In genomic region chr8:118849515-118849914, GRCm38 (mm10) we compare ENCODE assay signal across 9 mouse cellular contexts.
DNase-seq lines count a peak whose midpoint lies in the region; ATAC-seq and TF ChIP-seq lines count a peak whose summit lies in the region.
"Had no signal": no experiment of that assay in that cellular context is flagged by ENCODE, and none has a peak within 500 bp of the region (broad histone marks: within the 10 kb centered on the region; RNA-seq: fewer than 3 reads in every experiment).

No protein-coding gene starts in this region.

- H3K27ac ChIP-seq in hindbrain, embryonic 15.5 days (replicated peaks) = no peak overlapping the region
- H3K27ac ChIP-seq in hindbrain, embryonic 12.5 days = no peak overlapping the region
- no peak overlapping the region for H3K27ac ChIP-seq in lung, postnatal 0 days (ENCODE audit: low read length)
- H3K27ac ChIP-seq: limb, embryonic 12.5 days had no signal

- TF ChIP-seq EP300 in lung, postnatal 0 days (IDR thresholded peaks at IDR 0.05) = no peak

- WGBS in hindbrain, embryonic 15.5 days = 66% methylated on average over 3 of the region's 3 CpGs
- WGBS in hindbrain, embryonic 12.5 days = 83% methylated on average over 3 of the region's 3 CpGs
- WGBS in lung, postnatal 0 days = 54% methylated on average over 3 of the region's 3 CpGs

- 0 out of 2 replicates have a peak, but pooled peaks cover 13% of the 10 kb centered on the region for H3K4me1 ChIP-seq in hindbrain, embryonic 15.5 days (replicated peaks)
- no peaks in the 10 kb centered on the region for H3K4me1 ChIP-seq in hindbrain, embryonic 12.5 days
- no peaks in the 10 kb centered on the region for H3K4me1 ChIP-seq in lung, postnatal 0 days (ENCODE audit: insufficient read depth, low read depth, low read length)

- no peak overlapping the region for H3K4me2 ChIP-seq in hindbrain, embryonic 15.5 days
- no peak overlapping the region for H3K4me2 ChIP-seq in hindbrain, embryonic 12.5 days (replicated peaks)
- H3K4me2 ChIP-seq in lung, postnatal 0 days (replicated peaks; ENCODE audit: low read depth, low read length) = no peak overlapping the region
- H3K4me2 ChIP-seq: limb, embryonic 12.5 days had no signal

- no peak for TF ChIP-seq CTCF in lung, postnatal 0 days (IDR thresholded peaks at IDR 0.05)

- H3K4me3 ChIP-seq in hindbrain, embryonic 15.5 days = no peak overlapping the region
- no peak overlapping the region for H3K4me3 ChIP-seq in hindbrain, embryonic 12.5 days
- no peak overlapping the region for H3K4me3 ChIP-seq in lung, postnatal 0 days (ENCODE audit: low read depth, low read length)
- H3K4me3 ChIP-seq: limb, embryonic 12.5 days had no signal

- H3K9ac ChIP-seq in hindbrain, embryonic 15.5 days = no peak overlapping the region
- H3K9ac ChIP-seq in hindbrain, embryonic 12.5 days = no peak overlapping the region
- no peak overlapping the region for H3K9ac ChIP-seq in lung, postnatal 0 days (replicated peaks; ENCODE audit: low read depth)
- H3K9ac ChIP-seq: limb, embryonic 12.5 days had no signal

- ATAC-seq in hindbrain, embryonic 15.5 days (ENCODE audit: low FRiP score, low read depth) = peak; percentile 64
- ATAC-seq in hindbrain, embryonic 12.5 days (ENCODE audit: low FRiP score) = no peak
- ATAC-seq in lung, postnatal 0 days = no peak

- H3K27me3 ChIP-seq in hindbrain, embryonic 15.5 days = no peaks in the 10 kb centered on the region
- no peaks in the 10 kb centered on the region for H3K27me3 ChIP-seq in hindbrain, embryonic 12.5 days
- H3K27me3 ChIP-seq in lung, postnatal 0 days (replicated peaks; ENCODE audit: insufficient read depth, low read length) = no peaks in the 10 kb centered on the region

- H3K9me3 ChIP-seq in hindbrain, embryonic 15.5 days = no peaks in the 10 kb centered on the region
- H3K9me3 ChIP-seq in hindbrain, embryonic 12.5 days (replicated peaks) = no peaks in the 10 kb centered on the region
- H3K9me3 ChIP-seq in lung, postnatal 0 days (ENCODE audit: low read length) = no peaks in the 10 kb centered on the region
- H3K9me3 ChIP-seq: limb, embryonic 12.5 days had no signal

- peak; percentile 20 for DNase-seq in Muller cell, postnatal 12 days (ENCODE audit: inconsistent ontology term)
- peak; percentile 21 for DNase-seq in cerebellum, adult 11-12 months
- peak; percentile 65 to 72 for DNase-seq in kidney, postnatal 36 days
- no peak for DNase-seq in lung, postnatal 0 days (ENCODE audit: low spot score)
- DNase-seq in lung, postnatal 25 days (ENCODE audit: low spot score) = no peak
- no peak for DNase-seq in spleen, adult 12 weeks (ENCODE audit: low spot score)

- no peaks in the 10 kb centered on the region for H3K36me3 ChIP-seq in hindbrain, embryonic 15.5 days
- H3K36me3 ChIP-seq in hindbrain, embryonic 12.5 days = no peaks in the 10 kb centered on the region
- no peaks in the 10 kb centered on the region for H3K36me3 ChIP-seq in lung, postnatal 0 days (ENCODE audit: insufficient read depth, low read length)
- H3K36me3 ChIP-seq: limb, embryonic 12.5 days had no signal

Comparison
In these comparisons a context has a peak if more than half of its experiments do, and no peak if none do; other contexts are left out.
1. DNase-seq: peak in Muller cell, postnatal 12 days (single experiment), cerebellum, adult 11-12 months (single experiment) and kidney, postnatal 36 days (2 of 2); none in lung, postnatal 0 days (single experiment), lung, postnatal 25 days (single experiment) and spleen, adult 12 weeks (single experiment).